Mouse (Mus musculus): ENCODE measurements around the gene Ssh2.
"Not testable (repeated sequence)": the region's sequence is repeated elsewhere in the genome, so short reads cannot be mapped to it uniquely, and the experiment has no call there.

The Ssh2 gene

GRCm38 (mm10) chr11:77348142-77348741 lies 132.2 kb downstream of the Ssh2 start:
- peak; percentile 18 for DNase-seq (ENCODE audit: low read depth, low spot score)

- no peak for DNase-seq (ENCODE audit: low read depth, low spot score)
Observed at GRCm38 (mm10) chr11:77348985-77349384, 132.9 kb downstream of the Ssh2 start.

GRCm38 (mm10) chr11:77349698-77350097 lies 133.6 kb downstream of the Ssh2 start:
- no peak for DNase-seq (ENCODE audit: low read depth, low spot score)

- DNase-seq (ENCODE audit: low read depth, low spot score) = no peak
Observed at GRCm38 (mm10) chr11:77355055-77355454, 139.0 kb downstream of the Ssh2 start.

GRCm38 (mm10) chr11:77357839-77358238 lies 141.8 kb downstream of the Ssh2 start:
- DNase-seq (ENCODE audit: low read depth, low spot score) = no peak

- DNase-seq (ENCODE audit: low read depth, low spot score) = no peak
Observed at GRCm38 (mm10) chr11:77363476-77363875, 147.4 kb downstream of the Ssh2 start.

GRCm38 (mm10) chr11:77364376-77364775 lies 148.3 kb downstream of the Ssh2 start:
- DNase-seq (ENCODE audit: low read depth, low spot score) = no peak

GRCm38 (mm10) chr11:77365706-77366386 lies 149.8 kb downstream of the Ssh2 start:
- DNase-seq (ENCODE audit: low read depth, low spot score) = no peak

- DNase-seq (ENCODE audit: low read depth, low spot score) = no peak
Observed at GRCm38 (mm10) chr11:77367541-77368270, 151.6 kb downstream of the Ssh2 start.

- DNase-seq (ENCODE audit: low read depth, low spot score) = no peak
Observed at GRCm38 (mm10) chr11:77369188-77369840, 153.2 kb downstream of the Ssh2 start.

GRCm38 (mm10) chr11:77369841-77370191 lies 153.7 kb downstream of the Ssh2 start:
- DNase-seq (ENCODE audit: low read depth, low spot score) = no peak

GRCm38 (mm10) chr11:77371088-77371487 lies 155.0 kb downstream of the Ssh2 start:
- no peak for DNase-seq (ENCODE audit: low read depth, low spot score)

GRCm38 (mm10) chr11:77371696-77372095 lies 155.6 kb downstream of the Ssh2 start:
- DNase-seq (ENCODE audit: low read depth, low spot score) = no peak

- no peak for DNase-seq (ENCODE audit: low read depth, low spot score)
Observed at GRCm38 (mm10) chr11:77372196-77372904, 156.3 kb downstream of the Ssh2 start.

- no peak for DNase-seq (ENCODE audit: low read depth, low spot score)
Observed at GRCm38 (mm10) chr11:77378622-77379021, 162.5 kb downstream of the Ssh2 start.

- no peak for DNase-seq (ENCODE audit: low read depth, low spot score)
Observed at GRCm38 (mm10) chr11:77381174-77381573, 165.1 kb downstream of the Ssh2 start.

- no peak for DNase-seq (ENCODE audit: low read depth, low spot score)
Observed at GRCm38 (mm10) chr11:77384151-77384550, 168.1 kb downstream of the Ssh2 start.

GRCm38 (mm10) chr11:77385706-77386690 lies 169.9 kb downstream of the Ssh2 start:
- no peak for DNase-seq (ENCODE audit: low read depth, low spot score)

GRCm38 (mm10) chr11:77388197-77388596 lies 172.1 kb downstream of the Ssh2 start:
- DNase-seq (ENCODE audit: low read depth, low spot score) = not testable (repeated sequence)

- DNase-seq (ENCODE audit: low read depth, low spot score) = no peak
Observed at GRCm38 (mm10) chr11:77395539-77395938, 179.5 kb downstream of the Ssh2 start.
